Comparison of ENCODE assay signal across 26 mouse cellular contexts in genomic region chr2:167965911-167966310, GRCm38 (mm10).
"Had no signal": no experiment of that assay in that cellular context is flagged by ENCODE, and none has a peak within 500 bp of the region (broad histone marks: within the 10 kb centered on the region; RNA-seq: fewer than 3 reads in every experiment).

No protein-coding gene starts in this region.

- H3K9ac ChIP-seq: heart, embryonic 13.5 days; heart, embryonic 15.5 days; hindbrain, embryonic 13.5 days; hindbrain, embryonic 15.5 days; kidney, embryonic 15.5 days; limb, embryonic 13.5 days; limb, embryonic 15.5 days; liver, embryonic 12.5 days had no signal

- DNase-seq: gastrocnemius, postnatal 14 days; gastrocnemius, postnatal 36 days; heart, adult 11 months; heart, adult 2 months; heart, postnatal 14 days; heart, postnatal 36 days; kidney, adult 11 months; kidney, adult 2 months; kidney, adult 9 months; kidney, postnatal 14 days; kidney, postnatal 36 days; layer of hippocampus, adult 9-11 months; layer of hippocampus, postnatal 36 days; left cerebral cortex, postnatal 4 days had no signal

- H3K4me2 ChIP-seq: heart, embryonic 11.5 days; heart, embryonic 13.5 days; heart, embryonic 15.5 days; hindbrain, embryonic 13.5 days; hindbrain, embryonic 15.5 days; kidney, embryonic 15.5 days; limb, embryonic 13.5 days; limb, embryonic 15.5 days; liver, embryonic 12.5 days had no signal

- ATAC-seq: hindbrain, postnatal 0 days; intestine, embryonic 16.5 days; liver, embryonic 12.5 days had no signal

- H3K27me3 ChIP-seq: heart, embryonic 13.5 days; heart, embryonic 15.5 days; hindbrain, embryonic 13.5 days; hindbrain, embryonic 15.5 days; kidney, embryonic 15.5 days; limb, embryonic 13.5 days; limb, embryonic 15.5 days; liver, embryonic 12.5 days had no signal

- H3K9me3 ChIP-seq: heart, embryonic 13.5 days; heart, embryonic 15.5 days; hindbrain, embryonic 13.5 days; hindbrain, embryonic 15.5 days; kidney, embryonic 15.5 days; limb, embryonic 13.5 days; limb, embryonic 15.5 days; liver, embryonic 12.5 days had no signal

- H3K4me1 ChIP-seq: hindbrain, embryonic 13.5 days; kidney, embryonic 15.5 days; limb, embryonic 13.5 days; limb, embryonic 15.5 days had no signal

- H3K27ac ChIP-seq: heart, adult 2 months; heart, embryonic 13.5 days; hindbrain, embryonic 13.5 days; hindbrain, embryonic 15.5 days; hindbrain, postnatal 0 days; kidney, embryonic 15.5 days; kidney, postnatal 0 days; limb, embryonic 13.5 days; limb, embryonic 15.5 days; liver, embryonic 12.5 days had no signal

- H3K4me3 ChIP-seq: heart, adult 2 months; heart, embryonic 13.5 days; heart, embryonic 15.5 days; hindbrain, embryonic 13.5 days; hindbrain, embryonic 15.5 days; kidney, embryonic 15.5 days; limb, embryonic 13.5 days; limb, embryonic 15.5 days; liver, embryonic 12.5 days had no signal
